Mouse (Mus musculus): Measurements from ENCODE around the gene H2-DMa. TPM values are rescaled to one million over a fixed set of nuclear protein-coding genes. Genes with fewer than 3 reads are reported as not detected.
"Not testable (repeated sequence)": the region's sequence is repeated elsewhere in the genome, so short reads cannot be mapped to it uniquely, and the experiment has no call there.

The H2-DMa gene
- polyA plus RNA-seq, 1 experiment from 2014 or later: 13.8 TPM

GRCm38 (mm10) chr17:34138655-34139054, 19.3 kb downstream of the H2-DMa start:
- H3K4me2 ChIP-seq (ENCODE audit: low read depth, low read length): no peak overlapping the region
- no peak overlapping the region for H3K9ac ChIP-seq (ENCODE audit: low read length)
- H3K27ac ChIP-seq (ENCODE audit: low read length): no peak overlapping the region
- no peaks in the 10 kb centered on the region for H3K9me3 ChIP-seq (replicated peaks; ENCODE audit: control insufficient read depth, low read length)
- no peak for ATAC-seq (replicated peaks; ENCODE audit: extremely low read depth, insufficient read depth, low FRiP score)
- WGBS: 71% methylated on average over 7 of the region's 7 CpGs
- no peak overlapping the region for H3K4me3 ChIP-seq (ENCODE audit: low read length)
- peaks cover 12% of the 10 kb centered on the region for H3K4me1 ChIP-seq (ENCODE audit: control insufficient read depth, insufficient read depth, low read length)
- H3K36me3 ChIP-seq (ENCODE audit: control insufficient read depth, insufficient read depth): no peaks in the 10 kb centered on the region
- H3K27me3 ChIP-seq (ENCODE audit: control insufficient read depth, insufficient read depth, low read length): peaks cover 35% of the 10 kb centered on the region

DNA sequence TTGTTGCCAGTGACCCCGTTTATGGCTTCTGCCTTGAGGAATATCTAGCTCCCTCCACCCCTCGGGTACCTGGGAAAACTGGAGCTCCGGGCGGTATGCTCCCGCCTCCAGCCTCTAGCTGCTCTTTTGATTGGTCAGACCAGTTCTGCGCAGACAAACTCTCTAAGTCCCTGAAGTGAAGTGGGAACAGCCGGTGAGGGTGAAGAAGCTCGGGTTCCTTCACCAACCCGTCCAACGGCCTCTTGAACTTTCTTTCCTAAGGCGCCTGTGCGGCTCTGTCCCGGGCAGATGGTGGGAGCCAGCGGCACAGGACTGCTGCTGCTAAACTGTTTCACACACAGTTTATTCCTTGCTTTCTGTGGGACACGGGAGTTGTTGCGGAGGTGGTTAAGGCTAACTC, 20.1 kb downstream of the H2-DMa start:
- Histone ChIP-seq H3K4me3 (ENCODE audit: low read length) (peak overlapping the region; percentile 47), H3K27ac (ENCODE audit: low read length) (no peak overlapping the region), H3K9me3 (replicated peaks; ENCODE audit: control insufficient read depth, low read length) (no peaks in the 10 kb centered on the region), H3K27me3 (ENCODE audit: control insufficient read depth, insufficient read depth, low read length) (peaks cover 35% of the 10 kb centered on the region), H3K36me3 (ENCODE audit: control insufficient read depth, insufficient read depth) (no peaks in the 10 kb centered on the region), H3K9ac (ENCODE audit: low read length) (peak overlapping the region; percentile 69), H3K4me1 (ENCODE audit: control insufficient read depth, insufficient read depth, low read length) (peaks cover 12% of the 10 kb centered on the region), H3K4me2 (ENCODE audit: low read depth, low read length) (peak overlapping the region; percentile 86)
- no peak for ATAC-seq (replicated peaks; ENCODE audit: extremely low read depth, insufficient read depth, low FRiP score)
- 9% methylated on average over 16 of the region's 16 CpGs for WGBS

- no peak for ATAC-seq (replicated peaks; ENCODE audit: extremely low read depth, insufficient read depth, low FRiP score)
- Histone ChIP-seq H3K36me3 (ENCODE audit: control insufficient read depth, insufficient read depth) (no peaks in the 10 kb centered on the region), H3K4me2 (ENCODE audit: low read depth, low read length) (peak overlapping the region; percentile 86), H3K4me1 (ENCODE audit: control insufficient read depth, insufficient read depth, low read length) (peaks cover 12% of the 10 kb centered on the region), H3K27me3 (ENCODE audit: control insufficient read depth, insufficient read depth, low read length) (peaks cover 35% of the 10 kb centered on the region), H3K9me3 (replicated peaks; ENCODE audit: control insufficient read depth, low read length) (no peaks in the 10 kb centered on the region), H3K9ac (ENCODE audit: low read length) (no peak overlapping the region), H3K4me3 (ENCODE audit: low read length) (no peak overlapping the region; the same call in 1 of the 2 replicates), H3K27ac (ENCODE audit: low read length) (no peak overlapping the region)
- 7% methylated on average over 5 of the region's 5 CpGs for WGBS
These were observed 20.9 kb downstream of the H2-DMa start for GRCm38 (mm10) chr17:34140240-34140639.

- WGBS: 45% methylated on average over 4 of the region's 4 CpGs
- Histone ChIP-seq H3K4me3 (ENCODE audit: low read length) (no peak overlapping the region), H3K4me2 (ENCODE audit: low read depth, low read length) (no peak overlapping the region), H3K9ac (ENCODE audit: low read length) (no peak overlapping the region), H3K36me3 (ENCODE audit: control insufficient read depth, insufficient read depth) (no peaks in the 10 kb centered on the region), H3K27me3 (ENCODE audit: control insufficient read depth, insufficient read depth, low read length) (peaks cover 35% of the 10 kb centered on the region), H3K27ac (ENCODE audit: low read length) (no peak overlapping the region), H3K9me3 (replicated peaks; ENCODE audit: control insufficient read depth, low read length) (no peaks in the 10 kb centered on the region), H3K4me1 (ENCODE audit: control insufficient read depth, insufficient read depth, low read length) (peaks cover 9% of the 10 kb centered on the region)
- ATAC-seq (replicated peaks; ENCODE audit: extremely low read depth, insufficient read depth, low FRiP score): no peak
These were observed 22.1 kb downstream of the H2-DMa start for GRCm38 (mm10) chr17:34141448-34141847.

GRCm38 (mm10) chr17:34142456-34143010, 23.2 kb downstream of the H2-DMa start:
- no peak overlapping the region for H3K9ac ChIP-seq (ENCODE audit: low read length)
- H3K4me1 ChIP-seq (ENCODE audit: control insufficient read depth, insufficient read depth, low read length): peaks cover 9% of the 10 kb centered on the region
- peaks cover 27% of the 10 kb centered on the region for H3K27me3 ChIP-seq (ENCODE audit: control insufficient read depth, insufficient read depth, low read length)
- 67% methylated on average over 7 of the region's 7 CpGs for WGBS
- H3K4me2 ChIP-seq (ENCODE audit: low read depth, low read length): no peak overlapping the region
- no peaks in the 10 kb centered on the region for H3K36me3 ChIP-seq (ENCODE audit: control insufficient read depth, insufficient read depth)
- H3K4me3 ChIP-seq (ENCODE audit: low read length): no peak overlapping the region
- H3K27ac ChIP-seq (ENCODE audit: low read length): peak overlapping the region; percentile 61; the same call in 1 of the 2 replicates
- no peaks in the 10 kb centered on the region for H3K9me3 ChIP-seq (replicated peaks; ENCODE audit: control insufficient read depth, low read length)
- no peak for ATAC-seq (replicated peaks; ENCODE audit: extremely low read depth, insufficient read depth, low FRiP score)

- WGBS: 34% methylated on average over 7 of the region's 7 CpGs
- no peak within 1 kb of the TSS for H3K4me3 ChIP-seq (ENCODE audit: low read length)
- peak within 1 kb of the TSS; percentile 61; the same call in 1 of the 2 replicates for H3K27ac ChIP-seq (ENCODE audit: low read length)
- no peak within 1 kb of the TSS for H3K9ac ChIP-seq (ENCODE audit: low read length)
- peaks cover 22% of the 10 kb centered on the region for H3K27me3 ChIP-seq (ENCODE audit: control insufficient read depth, insufficient read depth, low read length)
- H3K4me1 ChIP-seq (ENCODE audit: control insufficient read depth, insufficient read depth, low read length): peaks cover 9% of the 10 kb centered on the region
- peak; percentile 50 for ATAC-seq (replicated peaks; ENCODE audit: extremely low read depth, insufficient read depth, low FRiP score)
- H3K4me2 ChIP-seq (ENCODE audit: low read depth, low read length): no peak within 1 kb of the TSS
- H3K9me3 ChIP-seq (replicated peaks; ENCODE audit: control insufficient read depth, low read length): no peaks in the 10 kb centered on the region
- no peaks in the 10 kb centered on the region for H3K36me3 ChIP-seq (ENCODE audit: control insufficient read depth, insufficient read depth)
These were observed 23.7 kb downstream of the H2-DMa start, which contains the start of gene H2-DMb2 for GRCm38 (mm10) chr17:34143033-34143432. TSS of gene H2-DMb2 (plus strand) at chr17:34143307.

GRCm38 (mm10) chr17:34143461-34143860, 24.1 kb downstream of the H2-DMa start:
- H3K27me3 ChIP-seq (ENCODE audit: control insufficient read depth, insufficient read depth, low read length): peaks cover 18% of the 10 kb centered on the region
- no peak for ATAC-seq (replicated peaks; ENCODE audit: extremely low read depth, insufficient read depth, low FRiP score)

DNA sequence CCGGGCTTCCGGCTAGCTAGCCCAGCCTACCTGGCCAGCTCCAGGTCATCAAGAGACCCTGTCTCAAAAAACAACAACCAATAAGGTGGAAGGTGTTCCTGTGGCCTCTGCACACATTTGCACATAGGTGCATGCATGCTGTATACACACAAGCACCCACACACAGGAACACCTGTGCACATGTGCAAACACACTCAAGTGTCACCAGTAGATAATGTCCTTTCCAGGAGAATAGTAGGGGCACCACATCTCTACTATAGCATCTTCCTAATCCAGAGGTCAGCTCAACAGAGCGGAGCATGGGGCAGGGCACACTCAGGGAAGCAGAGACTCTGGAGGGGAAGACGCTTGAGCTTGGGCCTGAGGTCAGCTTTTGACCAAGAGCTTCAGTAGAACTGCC, 24.9 kb downstream of the H2-DMa start:
- H3K4me2 ChIP-seq (ENCODE audit: low read depth, low read length); H3K9ac ChIP-seq (ENCODE audit: low read length); H3K4me3 ChIP-seq (ENCODE audit: low read length); H3K4me1 ChIP-seq (ENCODE audit: control insufficient read depth, insufficient read depth, low read length); H3K9me3 ChIP-seq (replicated peaks; ENCODE audit: control insufficient read depth, low read length); H3K36me3 ChIP-seq (ENCODE audit: control insufficient read depth, insufficient read depth); H3K27ac ChIP-seq (ENCODE audit: low read length); ATAC-seq (replicated peaks; ENCODE audit: extremely low read depth, insufficient read depth, low FRiP score): not testable (repeated sequence)
- H3K27me3 ChIP-seq (ENCODE audit: control insufficient read depth, insufficient read depth, low read length): peaks cover 14% of the 10 kb centered on the region
- WGBS: 88% methylated on average over 4 of the region's 4 CpGs

More at GRCm38 (mm10) chr17:34143461-34143860, 24.1 kb downstream of the H2-DMa start:
- no peak overlapping the region for H3K9ac ChIP-seq (ENCODE audit: low read length)
- no peak overlapping the region for H3K4me3 ChIP-seq (ENCODE audit: low read length)
- WGBS: 51% methylated on average over 5 of the region's 5 CpGs
- no peaks in the 10 kb centered on the region for H3K36me3 ChIP-seq (ENCODE audit: control insufficient read depth, insufficient read depth)
- no peaks in the 10 kb centered on the region for H3K9me3 ChIP-seq (replicated peaks; ENCODE audit: control insufficient read depth, low read length)
- peaks cover 9% of the 10 kb centered on the region for H3K4me1 ChIP-seq (ENCODE audit: control insufficient read depth, insufficient read depth, low read length)
- H3K27ac ChIP-seq (ENCODE audit: low read length): no peak overlapping the region
- no peak overlapping the region for H3K4me2 ChIP-seq (ENCODE audit: low read depth, low read length)

GRCm38 (mm10) chr17:34144960-34145371, 25.6 kb downstream of the H2-DMa start:
- Histone ChIP-seq H3K27me3 (ENCODE audit: control insufficient read depth, insufficient read depth, low read length) (peaks cover 12% of the 10 kb centered on the region), H3K36me3 (ENCODE audit: control insufficient read depth, insufficient read depth) (no peaks in the 10 kb centered on the region), H3K27ac (ENCODE audit: low read length) (no peak overlapping the region), H3K4me1 (ENCODE audit: control insufficient read depth, insufficient read depth, low read length) (peaks cover 3% of the 10 kb centered on the region), H3K9ac (ENCODE audit: low read length) (no peak overlapping the region), H3K4me3 (ENCODE audit: low read length) (no peak overlapping the region), H3K4me2 (ENCODE audit: low read depth, low read length) (no peak overlapping the region), H3K9me3 (replicated peaks; ENCODE audit: control insufficient read depth, low read length) (no peaks in the 10 kb centered on the region)
- no peak for ATAC-seq (replicated peaks; ENCODE audit: extremely low read depth, insufficient read depth, low FRiP score)
- 61% methylated on average over 3 of the region's 3 CpGs for WGBS

Measured in heart, embryonic 16.5 days (tissue).